Mouse (Mus musculus) myocyte (in vitro differentiated cells): ENCODE measurements around the gene Oxtr.

Source experiments
- E2F4 ChIP-seq: IDR thresholded peaks from one replicate; pipeline ENCODE4 v1.6.1; 2011; ENCODE audit warnings: mild to moderate bottlenecking, control low read depth, moderate library complexity; ENCODE audit not compliant: insufficient read depth
- MAX ChIP-seq: IDR thresholded peaks from one replicate; pipeline ENCODE4 v1.6.1; 2011; ENCODE audit warnings: low read depth, mild to moderate bottlenecking, control low read depth
- POLR2A ChIP-seq: IDR thresholded peaks from one replicate; pipeline ENCODE4 v1.6.1; 2011; ENCODE audit warnings: low read depth, mild to moderate bottlenecking, control low read depth, moderate library complexity; ENCODE audit not compliant: insufficient read length
- SRF ChIP-seq: IDR thresholded peaks from one replicate; pipeline ENCODE4 v1.6.1; 2011; ENCODE audit warnings: low read depth; ENCODE audit not compliant: control insufficient read depth, insufficient read length
- TCF12 ChIP-seq: IDR thresholded peaks from one replicate; pipeline ENCODE4 v1.6.1; 2011; ENCODE audit warnings: mild to moderate bottlenecking, control low read depth; ENCODE audit not compliant: poor library complexity, insufficient read depth, severe bottlenecking

DNA sequence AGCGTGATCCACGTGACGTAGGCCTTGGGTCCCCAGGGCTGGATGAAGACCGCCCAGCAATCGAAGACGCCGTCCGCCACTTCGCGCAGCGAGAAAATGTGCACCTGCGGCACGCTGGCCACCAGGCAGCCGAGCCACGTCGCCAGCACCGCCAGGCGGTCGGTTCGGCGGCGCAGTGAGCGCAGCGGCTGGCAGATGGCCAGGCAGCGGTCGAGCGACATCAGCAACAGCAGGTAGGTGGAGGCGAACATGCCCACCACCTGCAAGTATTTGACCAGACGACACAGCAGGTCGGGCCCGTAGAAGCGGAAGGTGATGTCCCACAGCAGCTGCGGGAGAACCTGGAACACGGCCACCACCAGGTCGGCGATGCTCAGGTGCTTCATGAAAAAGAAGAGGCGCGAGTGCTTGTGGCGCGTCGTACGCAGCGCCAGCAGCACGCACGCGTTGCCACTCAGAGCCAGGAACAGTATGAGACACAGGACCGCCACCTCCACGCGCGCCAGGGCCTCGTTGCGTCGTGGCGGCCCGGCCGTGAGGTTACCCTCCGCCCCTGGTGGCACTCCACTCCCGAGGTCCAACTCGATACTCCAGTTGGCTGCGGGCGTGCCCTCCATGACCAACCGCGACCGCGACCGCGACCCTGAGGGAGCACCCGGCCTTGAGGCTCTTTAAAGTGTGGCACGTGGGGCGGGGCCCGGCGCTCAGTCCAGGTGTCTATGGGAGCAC lies 398 bp downstream of the Oxtr start:
- no peak for TF ChIP-seq POLR2A
- no peak for TF ChIP-seq E2F4
- TF ChIP-seq TCF12, result no peak
- no peak for TF ChIP-seq SRF
- TF ChIP-seq MAX, result no peak
